Mouse (Mus musculus) layer of hippocampus, postnatal 25 days (tissue): ENCODE measurements around the gene Cdhr2. TPM values are rescaled to one million over a fixed set of nuclear protein-coding genes. Genes with fewer than 3 reads are reported as not detected.

Experiments used
- DNase-seq, 2 experiments: peaks; one replicate each; pipeline ENCODE4 v3.0.0; 2022; ENCODE audit warnings: mixed read lengths in 2 of 2, low spot score in 1 of 2; ENCODE audit errors: extremely low spot score in 1 of 2
- total RNA-seq, 2 experiments: library from RNA; stranded (reverse); gene quantifications; 2 replicates each; pipeline ENCODE4 v1.2.3; 2021

Cdhr2 gene
- total RNA-seq, 2 experiments from 2014 or later: 0.25 to 0.31 TPM

DNA sequence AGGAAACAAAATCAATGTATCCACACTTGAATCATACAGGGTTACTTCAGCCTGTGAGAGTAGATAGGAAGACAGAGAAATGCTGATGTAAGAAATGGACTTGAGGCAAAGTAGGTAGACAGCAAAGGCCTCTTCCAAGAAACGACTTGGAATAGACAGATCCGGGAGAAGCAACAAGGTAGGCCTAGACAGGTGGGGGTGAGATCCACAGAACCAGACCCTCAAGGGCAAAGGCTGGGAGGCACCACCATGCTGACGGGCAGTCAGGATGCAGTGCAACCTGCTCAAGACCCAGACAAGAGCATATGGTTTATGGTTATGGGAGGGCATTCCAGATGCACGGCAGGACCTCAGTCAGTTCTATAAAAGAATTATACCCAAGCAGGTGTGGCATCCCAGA is 65.8 kb downstream of the Cdhr2 start:
- no peak for DNase-seq

- peak in 1 of 2 experiments; percentile 52 for DNase-seq
Measured at GRCm38 (mm10) chr13:54780592-54780991, 79.3 kb downstream of the Cdhr2 start.

DNA sequence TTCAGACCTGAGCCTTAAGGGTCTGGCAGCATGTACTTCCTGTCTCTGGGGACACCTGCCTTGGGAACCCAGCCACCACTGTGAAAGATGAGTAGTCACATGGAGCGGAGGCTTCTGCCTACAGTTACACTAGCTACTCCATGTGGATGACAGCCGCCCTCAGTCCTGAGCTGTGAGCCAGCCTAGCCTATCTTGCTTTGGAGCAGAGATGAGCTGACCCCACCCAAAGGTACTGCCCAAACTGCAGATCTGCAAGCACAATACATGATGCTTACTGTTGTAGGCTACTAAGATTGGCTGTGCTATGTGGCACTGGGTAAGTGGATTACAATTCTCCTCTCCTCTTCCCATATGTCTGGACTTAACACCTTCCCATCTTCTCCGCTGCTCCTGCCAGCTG is 79.8 kb downstream of the Cdhr2 start:
- DNase-seq: no peak

- no peak for DNase-seq
Measured at GRCm38 (mm10) chr13:54783235-54783634, 82.0 kb downstream of the Cdhr2 start.

- DNase-seq: no peak
Measured at GRCm38 (mm10) chr13:54783698-54784097, 82.4 kb downstream of the Cdhr2 start, which contains the start of gene Eif4e1b. Gene Eif4e1b, plus strand, starts transcription at chr13:54783998.

Other genes with a start within 250 kb of the Cdhr2 start
- gene Thoc3, start 232.6 kb upstream of the Cdhr2 start, total RNA-seq: 10 to 100 TPM; 39.4 to 40.0 TPM
- 10 to 100 TPM; 14.2 to 16.7 TPM for gene Simc1, start 197.7 kb upstream of the Cdhr2 start, total RNA-seq
- 100 to 1,000 TPM; 151 to 172 TPM for gene 4833439L19Rik, start 136.0 kb upstream of the Cdhr2 start, total RNA-seq
- gene Arl10, start 126.4 kb upstream of the Cdhr2 start, total RNA-seq: 10 to 100 TPM; 33.3 to 33.7 TPM
- 10 to 100 TPM; 25.7 to 27.5 TPM for gene Nop16, start 111.4 kb upstream of the Cdhr2 start, total RNA-seq
- gene Higd2a, start 111.3 kb upstream of the Cdhr2 start, total RNA-seq: 100 to 1,000 TPM; 183 to 199 TPM
- 100 to 1,000 TPM; 269 to 294 TPM for gene Cltb, start 90.1 kb upstream of the Cdhr2 start, total RNA-seq
- gene Faf2, start 79.7 kb upstream of the Cdhr2 start, total RNA-seq: 10 to 100 TPM; 56.1 to 57.6 TPM
- 100 to 1,000 TPM; 139 to 158 TPM for gene Rnf44, start 7.6 kb upstream of the Cdhr2 start, total RNA-seq
- 100 to 1,000 TPM; 149 to 152 TPM for gene Gprin1, start 48.4 kb downstream of the Cdhr2 start, total RNA-seq
- 100 to 1,000 TPM; 652 to 677 TPM for gene Sncb, start 65.1 kb downstream of the Cdhr2 start, total RNA-seq
- gene Eif4e1b, start 82.5 kb downstream of the Cdhr2 start, total RNA-seq: not detected
- gene Tspan17, start 87.9 kb downstream of the Cdhr2 start, total RNA-seq: 100 to 1,000 TPM in 1 of 2 experiments, 10 to 100 TPM in 1; 97.2 to 104 TPM
- gene Unc5a, start 247.9 kb downstream of the Cdhr2 start, total RNA-seq: 100 to 1,000 TPM; 140 to 143 TPM